Mouse (Mus musculus): Measurements from ENCODE around the gene Zbp1. TPM values are rescaled to one million over a fixed set of nuclear protein-coding genes. Genes with fewer than 3 reads are reported as not detected.

Zbp1 gene
- polyA plus RNA-seq, 1 experiment from 2014 or later: not detected

DNA sequence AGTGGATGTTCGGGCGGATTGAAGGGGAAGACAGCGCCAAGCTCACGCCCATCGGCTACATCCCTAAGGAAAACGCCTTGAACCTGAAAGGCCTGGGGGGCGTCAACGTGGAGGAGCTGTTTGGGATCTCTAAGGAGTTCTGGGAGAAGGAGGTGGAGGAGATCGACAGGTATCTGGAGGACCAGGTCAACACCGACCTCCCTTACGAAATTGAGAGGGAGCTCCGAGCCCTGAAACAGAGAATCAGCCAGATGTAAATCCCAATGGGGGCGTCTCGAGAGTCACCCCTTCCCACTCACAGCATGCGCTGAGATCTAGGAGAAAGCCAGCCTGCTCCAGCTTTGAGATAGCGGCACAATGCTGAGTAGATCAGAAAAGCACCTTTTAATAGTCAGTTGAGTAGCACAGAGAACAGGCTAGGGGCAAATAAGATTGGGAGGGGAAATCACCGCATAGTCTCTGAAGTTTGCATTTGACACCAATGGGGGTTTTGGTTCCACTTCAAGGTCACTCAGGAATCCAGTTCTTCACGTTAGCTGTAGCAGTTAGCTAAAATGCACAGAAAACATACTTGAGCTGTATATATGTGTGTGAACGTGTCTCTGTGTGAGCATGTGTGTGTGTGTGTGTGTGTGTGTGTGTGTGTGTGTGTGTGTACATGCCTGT is 60.2 kb downstream of the Zbp1 start:
- no peak overlapping the region for H3K9ac ChIP-seq (ENCODE audit: low read depth, low read length)
- H3K4me2 ChIP-seq (ENCODE audit: low read length): no peak overlapping the region
- ATAC-seq: no peak
- no peaks in the 10 kb centered on the region for H3K27me3 ChIP-seq (ENCODE audit: control insufficient read depth, insufficient read depth, low read depth, low read length)
- H3K4me1 ChIP-seq (ENCODE audit: control insufficient read depth, insufficient read depth, low read length): no peaks in the 10 kb centered on the region
- H3K36me3 ChIP-seq (ENCODE audit: control insufficient read depth, insufficient read depth, low read length): no peaks in the 10 kb centered on the region
- H3K9me3 ChIP-seq (replicated peaks; ENCODE audit: control insufficient read depth, low read length, poor library complexity, severe bottlenecking): no peaks in the 10 kb centered on the region
- H3K27ac ChIP-seq (ENCODE audit: low read length): no peak overlapping the region
- no peak overlapping the region for H3K4me3 ChIP-seq (ENCODE audit: low read depth, low read length)
- 90% methylated on average over 19 of the region's 19 CpGs for WGBS

DNA sequence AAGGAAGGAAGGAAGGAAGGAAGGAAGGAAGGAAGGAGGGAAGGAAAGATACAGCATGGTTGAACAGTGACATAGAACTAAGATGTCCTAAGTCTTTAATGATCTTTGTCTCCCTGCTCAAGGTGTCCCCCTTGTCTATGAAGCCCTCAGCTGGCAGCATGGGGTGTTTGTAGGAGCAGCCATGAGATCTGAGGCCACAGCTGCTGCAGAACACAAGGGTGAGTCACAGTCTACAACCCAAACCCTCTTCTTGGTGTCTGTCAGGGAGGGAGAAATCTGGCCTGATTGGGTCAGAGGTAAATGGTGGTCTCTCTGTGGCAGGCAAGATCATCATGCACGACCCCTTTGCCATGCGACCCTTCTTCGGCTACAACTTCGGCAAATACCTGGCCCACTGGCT is 60.9 kb downstream of the Zbp1 start:
- no peak overlapping the region for H3K27ac ChIP-seq (ENCODE audit: low read length)
- 97% methylated on average over 4 of the region's 4 CpGs for WGBS
- H3K9ac ChIP-seq (ENCODE audit: low read depth, low read length): no peak overlapping the region
- no peak overlapping the region for H3K4me2 ChIP-seq (ENCODE audit: low read length)
- no peaks in the 10 kb centered on the region for H3K36me3 ChIP-seq (ENCODE audit: control insufficient read depth, insufficient read depth, low read length)
- H3K4me1 ChIP-seq (ENCODE audit: control insufficient read depth, insufficient read depth, low read length): no peaks in the 10 kb centered on the region
- H3K27me3 ChIP-seq (ENCODE audit: control insufficient read depth, insufficient read depth, low read depth, low read length): no peaks in the 10 kb centered on the region
- ATAC-seq: no peak
- no peaks in the 10 kb centered on the region for H3K9me3 ChIP-seq (replicated peaks; ENCODE audit: control insufficient read depth, low read length, poor library complexity, severe bottlenecking)
- H3K4me3 ChIP-seq (ENCODE audit: low read depth, low read length): no peak overlapping the region

DNA sequence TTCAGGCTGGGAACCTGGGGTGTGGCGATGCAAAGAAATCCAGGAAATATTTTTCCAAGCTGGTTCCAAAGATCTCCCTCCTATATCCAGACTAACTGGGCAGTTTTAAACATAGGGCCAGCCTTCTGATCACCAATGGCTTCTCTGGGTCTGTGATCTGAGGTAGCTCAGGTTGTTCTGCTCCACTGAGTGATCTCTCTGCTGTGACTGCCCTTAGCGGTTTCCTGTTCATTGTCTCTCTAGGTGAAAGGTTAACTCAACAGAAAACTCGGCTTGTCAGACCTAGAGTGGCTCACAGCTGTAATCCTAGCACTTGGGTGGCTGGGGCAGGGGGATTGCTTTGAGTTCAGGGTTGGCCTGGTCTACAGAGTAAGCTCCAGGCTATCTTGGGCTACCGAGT is 61.3 kb downstream of the Zbp1 start:
- H3K4me3 ChIP-seq (ENCODE audit: low read depth, low read length): no peak overlapping the region
- WGBS: 55% methylated on average over 4 of the region's 4 CpGs
- no peak overlapping the region for H3K4me2 ChIP-seq (ENCODE audit: low read length)
- no peaks in the 10 kb centered on the region for H3K4me1 ChIP-seq (ENCODE audit: control insufficient read depth, insufficient read depth, low read length)
- no peaks in the 10 kb centered on the region for H3K9me3 ChIP-seq (replicated peaks; ENCODE audit: control insufficient read depth, low read length, poor library complexity, severe bottlenecking)
- no peak overlapping the region for H3K27ac ChIP-seq (ENCODE audit: low read length)
- no peak overlapping the region for H3K9ac ChIP-seq (ENCODE audit: low read depth, low read length)
- no peaks in the 10 kb centered on the region for H3K36me3 ChIP-seq (ENCODE audit: control insufficient read depth, insufficient read depth, low read length)
- H3K27me3 ChIP-seq (ENCODE audit: control insufficient read depth, insufficient read depth, low read depth, low read length): no peaks in the 10 kb centered on the region
- no peak for ATAC-seq

DNA sequence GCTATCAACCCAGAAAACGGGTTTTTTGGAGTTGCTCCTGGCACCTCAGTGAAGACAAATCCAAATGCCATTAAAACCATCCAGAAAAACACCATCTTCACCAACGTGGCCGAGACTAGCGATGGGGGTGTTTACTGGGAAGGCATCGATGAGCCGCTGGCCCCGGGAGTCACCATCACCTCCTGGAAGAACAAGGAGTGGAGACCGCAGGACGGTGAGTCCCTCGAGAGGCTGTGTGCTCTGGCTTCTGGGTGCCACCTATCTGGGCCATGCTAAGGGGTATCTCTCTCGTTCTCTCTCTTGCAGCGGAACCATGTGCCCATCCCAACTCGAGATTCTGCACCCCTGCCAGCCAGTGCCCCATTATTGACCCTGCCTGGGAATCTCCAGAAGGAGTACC is 61.8 kb downstream of the Zbp1 start:
- Histone ChIP-seq H3K4me2 (ENCODE audit: low read length) (no peak overlapping the region), H3K36me3 (ENCODE audit: control insufficient read depth, insufficient read depth, low read length) (no peaks in the 10 kb centered on the region), H3K4me3 (ENCODE audit: low read depth, low read length) (no peak overlapping the region), H3K9ac (ENCODE audit: low read depth, low read length) (no peak overlapping the region), H3K4me1 (ENCODE audit: control insufficient read depth, insufficient read depth, low read length) (no peaks in the 10 kb centered on the region), H3K9me3 (replicated peaks; ENCODE audit: control insufficient read depth, low read length, poor library complexity, severe bottlenecking) (no peaks in the 10 kb centered on the region), H3K27ac (ENCODE audit: low read length) (no peak overlapping the region), H3K27me3 (ENCODE audit: control insufficient read depth, insufficient read depth, low read depth, low read length) (no peaks in the 10 kb centered on the region)
- WGBS: 91% methylated on average over 13 of the region's 13 CpGs
- ATAC-seq: no peak

Other genes with a start within 250 kb of the Zbp1 start
- gene Spo11, start 241.2 kb downstream of the Zbp1 start, polyA plus RNA-seq (2015; fragmentation: Nextera tagmentation; extraction: Ambion mirVana): 1.0 and 1.6 TPM in 2 replicates
- 115 and 118 TPM in 2 replicates for gene Rae1, start 218.8 kb downstream of the Zbp1 start, polyA plus RNA-seq (2015; fragmentation: Nextera tagmentation; extraction: Ambion mirVana)
- gene Rbm38, start 198.4 kb downstream of the Zbp1 start, polyA plus RNA-seq (2015; fragmentation: Nextera tagmentation; extraction: Ambion mirVana): 9.9 and 12.9 TPM in 2 replicates
- gene Ctcfl, start 99.4 kb downstream of the Zbp1 start, polyA plus RNA-seq (2015; fragmentation: Nextera tagmentation; extraction: Ambion mirVana): 0.06 and 0.11 TPM in 2 replicates
- not detected in 2 replicates for gene Pck1, start 65.9 kb downstream of the Zbp1 start, polyA plus RNA-seq (2015; fragmentation: Nextera tagmentation; extraction: Ambion mirVana)
- gene Pmepa1, start 57.6 kb upstream of the Zbp1 start, polyA plus RNA-seq (2015; fragmentation: Nextera tagmentation; extraction: Ambion mirVana): 3.4 and 4.5 TPM in 2 replicates

Measured in midbrain, embryonic 16.5 days (tissue).